Mouse (Mus musculus) lung, postnatal 0 days (tissue): ENCODE measurements around the gene Rbm25.

Source experiments
- CTCF ChIP-seq: IDR thresholded peaks from 2 replicates; pipeline ENCODE4 v1.5.1; 2016; ENCODE audit warnings: antibody characterized with exemption, mild to moderate bottlenecking
- EP300 ChIP-seq: IDR thresholded peaks from 2 replicates; pipeline ENCODE4 v1.6.1; 2016; ENCODE audit warnings: antibody characterized with exemption, mild to moderate bottlenecking, control low read depth

DNA sequence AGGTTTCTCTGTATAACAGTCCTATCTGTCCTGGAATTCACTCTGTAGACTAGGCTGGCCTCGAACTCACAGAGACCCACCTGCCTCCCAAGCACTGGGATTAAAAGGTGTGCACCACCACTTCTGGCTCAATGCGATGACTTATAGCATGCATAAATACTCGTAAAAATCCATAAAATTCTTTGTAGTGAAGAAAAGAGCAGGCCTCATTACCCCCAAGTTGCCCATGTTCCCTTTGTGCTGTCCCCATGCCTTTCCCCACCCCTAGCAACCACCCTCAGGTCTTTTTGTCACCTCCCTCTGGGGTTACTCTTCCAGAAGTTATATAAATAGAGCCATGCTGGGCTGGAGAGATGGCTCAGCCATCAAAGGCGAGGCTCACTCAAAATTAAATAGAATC lies 71.8 kb downstream of the Rbm25 start:
- TF ChIP-seq CTCF (no peak), EP300 (no peak)
